26 mouse cellular contexts compared by ENCODE assay signal in genomic region chr2:52952202-52952730, GRCm38 (mm10).
DNase-seq lines count a peak whose midpoint lies in the region; ATAC-seq and TF ChIP-seq lines count a peak whose summit lies in the region.
"Had no signal": no experiment of that assay in that cellular context is flagged by ENCODE, and none has a peak within 500 bp of the region (broad histone marks: within the 10 kb centered on the region; RNA-seq: fewer than 3 reads in every experiment).

No protein-coding gene starts in this region.

- intact Hi-C loops in gastrocnemius, adult 2 months (cut with DNase I): no loop called here
- intact Hi-C loops in heart, postnatal 14 days (cut with DNase I): no loop called here

- no peaks in the 10 kb centered on the region for H3K36me3 ChIP-seq in intestine, embryonic 16.5 days (ENCODE audit: control insufficient read depth, insufficient read depth, low read length)
- H3K36me3 ChIP-seq: embryonic facial prominence, embryonic 13.5 days; hindbrain, embryonic 15.5 days; limb, embryonic 15.5 days; liver, embryonic 15.5 days; midbrain, embryonic 15.5 days; neural tube, embryonic 13.5 days had no signal

- ATAC-seq in intestine, embryonic 16.5 days: peak; percentile 88
- ATAC-seq: forebrain, embryonic 14.5 days; lung, postnatal 0 days; midbrain, embryonic 15.5 days had no signal

- no peaks in the 10 kb centered on the region for H3K9me3 ChIP-seq in intestine, embryonic 16.5 days (ENCODE audit: control insufficient read depth, low read length)
- H3K9me3 ChIP-seq: embryonic facial prominence, embryonic 13.5 days; hindbrain, embryonic 15.5 days; limb, embryonic 15.5 days; liver, embryonic 15.5 days; midbrain, embryonic 15.5 days; neural tube, embryonic 13.5 days had no signal

- H3K4me1 ChIP-seq in intestine, embryonic 16.5 days (ENCODE audit: control insufficient read depth, insufficient read depth, low read length): peaks cover 3% of the 10 kb centered on the region; the same call in 1 of the 2 replicates
- H3K4me1 ChIP-seq: liver, embryonic 15.5 days had no signal

- H3K9ac ChIP-seq in intestine, embryonic 16.5 days (ENCODE audit: low read depth, low read length): no peak overlapping the region
- H3K9ac ChIP-seq: embryonic facial prominence, embryonic 13.5 days; hindbrain, embryonic 15.5 days; limb, embryonic 15.5 days; liver, embryonic 15.5 days; midbrain, embryonic 15.5 days; neural tube, embryonic 13.5 days had no signal

- no peak overlapping the region for H3K4me2 ChIP-seq in intestine, embryonic 16.5 days (ENCODE audit: low read depth, low read length)
- H3K4me2 ChIP-seq: embryonic facial prominence, embryonic 13.5 days; hindbrain, embryonic 15.5 days; limb, embryonic 15.5 days; liver, embryonic 15.5 days; midbrain, embryonic 15.5 days; neural tube, embryonic 13.5 days had no signal

- whole genome bisulfite sequencing in intestine, embryonic 16.5 days: 69% methylated on average over 6 of the region's 6 CpGs

- no peaks in the 10 kb centered on the region for H3K27me3 ChIP-seq in intestine, embryonic 16.5 days (replicated peaks; ENCODE audit: control insufficient read depth, insufficient read depth, low read length)
- H3K27me3 ChIP-seq: embryonic facial prominence, embryonic 13.5 days; hindbrain, embryonic 15.5 days; limb, embryonic 15.5 days; liver, embryonic 15.5 days; midbrain, embryonic 15.5 days; neural tube, embryonic 13.5 days had no signal

- TF ChIP-seq CTCF in gastrocnemius, adult 2 months (IDR thresholded peaks at IDR 0.05): no peak

- H3K4me3 ChIP-seq in gastrocnemius, adult 2 months: no peak overlapping the region
- H3K4me3 ChIP-seq in intestine, embryonic 16.5 days (ENCODE audit: low read length): no peak overlapping the region
- H3K4me3 ChIP-seq: embryonic facial prominence, embryonic 13.5 days; heart, adult 2 months; hindbrain, embryonic 15.5 days; limb, embryonic 15.5 days; liver, embryonic 15.5 days; midbrain, embryonic 15.5 days; neural tube, embryonic 13.5 days had no signal

- H3K27ac ChIP-seq in gastrocnemius, adult 2 months: 0 out of 2 replicates have a peak overlapping the region, but pooled peaks have one; percentile 28
- H3K27ac ChIP-seq in intestine, embryonic 16.5 days (ENCODE audit: low read length): no peak overlapping the region
- H3K27ac ChIP-seq: embryonic facial prominence, embryonic 13.5 days; heart, adult 2 months; hindbrain, embryonic 15.5 days; limb, embryonic 15.5 days; liver, embryonic 15.5 days; macrophage; midbrain, embryonic 15.5 days; neural tube, embryonic 13.5 days had no signal

- DNase-seq in gastrocnemius, adult 2 months: no peak
- DNase-seq in gastrocnemius, postnatal 25 days: no peak
- peak; percentile 62 for DNase-seq in 3134 (ENCODE audit: extremely low read depth, insufficient read length, low spot score)
- DNase-seq in NIH3T3 (ENCODE audit: low read depth): peak; percentile 39
- DNase-seq in urinary bladder, postnatal 10 days (ENCODE audit: low spot score): no peak
- no peak for DNase-seq in heart, postnatal 14 days
- no peak for DNase-seq in spleen, postnatal 36 days (ENCODE audit: low spot score in 2 of 2)
- DNase-seq: cerebellum, adult 11-12 months; cerebellum, postnatal 25 days; gastrocnemius, postnatal 10 days; heart, adult 2 months; heart, postnatal 4 days; kidney, adult 18-20 months; layer of hippocampus, adult 9-11 months; thymus, adult 18-20 months; thymus, postnatal 36 days had no signal

Comparison
In these comparisons a context has a peak if more than half of its experiments do, and no peak if none do; other contexts are left out.
1. DNase-seq: peak in 3134 (single experiment) and NIH3T3 (single experiment); none in gastrocnemius, adult 2 months (single experiment), gastrocnemius, postnatal 25 days (single experiment), urinary bladder, postnatal 10 days (single experiment), heart, postnatal 14 days (0 of 2) and spleen, postnatal 36 days (0 of 2).